Mouse (Mus musculus): ENCODE data around the gene Cdk11b. TPM values are rescaled to one million over a fixed set of nuclear protein-coding genes. Genes with fewer than 3 reads are reported as not detected.
"Not testable (repeated sequence)": the region's sequence is repeated elsewhere in the genome, so short reads cannot be mapped to it uniquely, and the experiment has no call there.

Gene Cdk11b
- polyA plus RNA-seq, 1 experiment, result 40.4 TPM

GRCm38 (mm10) chr4:155611860-155612259 is 12.8 kb upstream of the Cdk11b start:
- peaks cover 7% of the 10 kb centered on the region for H3K79me3 ChIP-seq (ENCODE audit: low read depth)
- no peak overlapping the region for H3ac ChIP-seq (ENCODE audit: control insufficient read depth, insufficient read length, low read depth)
- peaks cover 55% of the 10 kb centered on the region for H3K36me3 ChIP-seq (ENCODE audit: control insufficient read depth, insufficient read depth)
- no peak for TF ChIP-seq MAX (IDR thresholded peaks at IDR 0.05)
- no peak for TF ChIP-seq FOSL1 (IDR thresholded peaks at IDR 0.05; ENCODE audit: insufficient read depth, low read length, poor library complexity, severe bottlenecking)
- no peak for TF ChIP-seq MYOD1 (IDR thresholded peaks at IDR 0.05; ENCODE audit: control insufficient read depth, insufficient read length, low read depth)
- TF ChIP-seq USF1 (IDR thresholded peaks at IDR 0.05; ENCODE audit: low read depth), result no peak
- TF ChIP-seq CEBPB (IDR thresholded peaks at IDR 0.05; ENCODE audit: low read depth), result no peak
- TF ChIP-seq CTCF (IDR thresholded peaks at IDR 0.05; ENCODE audit: control insufficient read depth, insufficient read depth, insufficient read length), result no peak
- TF ChIP-seq MYOG (IDR thresholded peaks at IDR 0.05; ENCODE audit: control insufficient read depth, extremely low read depth, insufficient read length), result no peak
- H3K79me2 ChIP-seq (ENCODE audit: control insufficient read depth, insufficient read depth), result peaks cover 14% of the 10 kb centered on the region
- no peak overlapping the region for H3K4me3 ChIP-seq (ENCODE audit: insufficient read depth, poor library complexity, severe bottlenecking)
- no peaks in the 10 kb centered on the region for H3K27me3 ChIP-seq (ENCODE audit: control insufficient read depth, insufficient read depth, insufficient read length)

- H3K36me3 ChIP-seq (ENCODE audit: control insufficient read depth, insufficient read depth), result peaks cover 69% of the 10 kb centered on the region
- H3K27me3 ChIP-seq (ENCODE audit: control insufficient read depth, insufficient read depth, insufficient read length), result no peaks in the 10 kb centered on the region
- H3K79me3 ChIP-seq (ENCODE audit: low read depth), result no peaks in the 10 kb centered on the region
- no peak overlapping the region for H3ac ChIP-seq (ENCODE audit: control insufficient read depth, insufficient read length, low read depth)
- H3K4me3 ChIP-seq (ENCODE audit: insufficient read depth, poor library complexity, severe bottlenecking), result no peak overlapping the region
- TF ChIP-seq MYOG (IDR thresholded peaks at IDR 0.05; ENCODE audit: control insufficient read depth, extremely low read depth, insufficient read length), result no peak
- H3K79me2 ChIP-seq (ENCODE audit: control insufficient read depth, insufficient read depth), result no peaks in the 10 kb centered on the region
Observed at GRCm38 (mm10) chr4:155613264-155613663, 11.4 kb upstream of the Cdk11b start.

- TF ChIP-seq MYOG (IDR thresholded peaks at IDR 0.05; ENCODE audit: control insufficient read depth, extremely low read depth, insufficient read length), result no peak
- no peak for TF ChIP-seq USF1 (IDR thresholded peaks at IDR 0.05; ENCODE audit: low read depth)
- no peak for TF ChIP-seq MYOD1 (IDR thresholded peaks at IDR 0.05; ENCODE audit: control insufficient read depth, insufficient read length, low read depth)
- TF ChIP-seq FOSL1 (IDR thresholded peaks at IDR 0.05; ENCODE audit: insufficient read depth, low read length, poor library complexity, severe bottlenecking), result no peak
- no peak for TF ChIP-seq MAX (IDR thresholded peaks at IDR 0.05)
- TF ChIP-seq CEBPB (IDR thresholded peaks at IDR 0.05; ENCODE audit: low read depth), result no peak
- TF ChIP-seq CTCF (IDR thresholded peaks at IDR 0.05; ENCODE audit: control insufficient read depth, insufficient read depth, insufficient read length), result no peak
- peaks cover 2% of the 10 kb centered on the region for H3K79me3 ChIP-seq (ENCODE audit: low read depth)
- no peak overlapping the region for H3ac ChIP-seq (ENCODE audit: control insufficient read depth, insufficient read length, low read depth)
- H3K4me3 ChIP-seq (ENCODE audit: insufficient read depth, poor library complexity, severe bottlenecking), result no peak overlapping the region
- H3K27me3 ChIP-seq (ENCODE audit: control insufficient read depth, insufficient read depth, insufficient read length), result no peaks in the 10 kb centered on the region
- H3K79me2 ChIP-seq (ENCODE audit: control insufficient read depth, insufficient read depth), result peaks cover 14% of the 10 kb centered on the region
- H3K36me3 ChIP-seq (ENCODE audit: control insufficient read depth, insufficient read depth), result peaks cover 70% of the 10 kb centered on the region
Observed at GRCm38 (mm10) chr4:155618321-155618720, 6.3 kb upstream of the Cdk11b start.

- H3ac ChIP-seq (ENCODE audit: control insufficient read depth, insufficient read length, low read depth), result no peak overlapping the region
- no peak overlapping the region for H3K4me3 ChIP-seq (ENCODE audit: insufficient read depth, poor library complexity, severe bottlenecking)
- peaks cover 30% of the 10 kb centered on the region for H3K79me2 ChIP-seq (ENCODE audit: control insufficient read depth, insufficient read depth)
- TF ChIP-seq CEBPB (IDR thresholded peaks at IDR 0.05; ENCODE audit: low read depth), result no peak
- TF ChIP-seq USF1 (IDR thresholded peaks at IDR 0.05; ENCODE audit: low read depth), result no peak
- TF ChIP-seq FOSL1 (IDR thresholded peaks at IDR 0.05; ENCODE audit: insufficient read depth, low read length, poor library complexity, severe bottlenecking), result no peak
- no peak for TF ChIP-seq CTCF (IDR thresholded peaks at IDR 0.05; ENCODE audit: control insufficient read depth, insufficient read depth, insufficient read length)
- TF ChIP-seq MYOG (IDR thresholded peaks at IDR 0.05; ENCODE audit: control insufficient read depth, extremely low read depth, insufficient read length), result no peak
- no peak for TF ChIP-seq MAX (IDR thresholded peaks at IDR 0.05)
- no peak for TF ChIP-seq MYOD1 (IDR thresholded peaks at IDR 0.05; ENCODE audit: control insufficient read depth, insufficient read length, low read depth)
- H3K36me3 ChIP-seq (ENCODE audit: control insufficient read depth, insufficient read depth), result peaks cover 73% of the 10 kb centered on the region
- no peaks in the 10 kb centered on the region for H3K27me3 ChIP-seq (ENCODE audit: control insufficient read depth, insufficient read depth, insufficient read length)
- peaks cover 16% of the 10 kb centered on the region for H3K79me3 ChIP-seq (ENCODE audit: low read depth)
Observed at GRCm38 (mm10) chr4:155630267-155630666, 5.6 kb downstream of the Cdk11b start.

GRCm38 (mm10) chr4:155635766-155636499 is 11.3 kb downstream of the Cdk11b start:
- Histone ChIP-seq H3K27me3 (ENCODE audit: control insufficient read depth, insufficient read depth, insufficient read length) (no peaks in the 10 kb centered on the region), H3K36me3 (ENCODE audit: control insufficient read depth, insufficient read depth) (peaks cover 86% of the 10 kb centered on the region), H3ac (ENCODE audit: control insufficient read depth, insufficient read length, low read depth) (no peak overlapping the region), H3K4me3 (ENCODE audit: insufficient read depth, poor library complexity, severe bottlenecking) (no peak overlapping the region), H3K79me3 (ENCODE audit: low read depth) (no peaks in the 10 kb centered on the region), H3K79me2 (ENCODE audit: control insufficient read depth, insufficient read depth) (no peaks in the 10 kb centered on the region)
- TF ChIP-seq USF1 (IDR thresholded peaks at IDR 0.05; ENCODE audit: low read depth) (no peak), MAX (IDR thresholded peaks at IDR 0.05) (no peak), CTCF (IDR thresholded peaks at IDR 0.05; ENCODE audit: control insufficient read depth, insufficient read depth, insufficient read length) (no peak), FOSL1 (IDR thresholded peaks at IDR 0.05; ENCODE audit: insufficient read depth, low read length, poor library complexity, severe bottlenecking) (no peak), MYOD1 (IDR thresholded peaks at IDR 0.05; ENCODE audit: control insufficient read depth, insufficient read length, low read depth) (no peak), MYOG (IDR thresholded peaks at IDR 0.05; ENCODE audit: control insufficient read depth, extremely low read depth, insufficient read length) (no peak), CEBPB (IDR thresholded peaks at IDR 0.05; ENCODE audit: low read depth) (no peak)

GRCm38 (mm10) chr4:155643531-155643930 is 18.9 kb downstream of the Cdk11b start:
- H3K36me3 ChIP-seq (ENCODE audit: control insufficient read depth, insufficient read depth), result peaks cover 83% of the 10 kb centered on the region
- no peaks in the 10 kb centered on the region for H3K79me2 ChIP-seq (ENCODE audit: control insufficient read depth, insufficient read depth)
- H3K27me3 ChIP-seq (ENCODE audit: control insufficient read depth, insufficient read depth, insufficient read length), result no peaks in the 10 kb centered on the region
- no peak overlapping the region for H3ac ChIP-seq (ENCODE audit: control insufficient read depth, insufficient read length, low read depth)
- no peaks in the 10 kb centered on the region for H3K79me3 ChIP-seq (ENCODE audit: low read depth)
- no peak overlapping the region for H3K4me3 ChIP-seq (ENCODE audit: insufficient read depth, poor library complexity, severe bottlenecking)
- TF ChIP-seq MAX (IDR thresholded peaks at IDR 0.05), result no peak
- no peak for TF ChIP-seq CEBPB (IDR thresholded peaks at IDR 0.05; ENCODE audit: low read depth)
- no peak for TF ChIP-seq MYOD1 (IDR thresholded peaks at IDR 0.05; ENCODE audit: control insufficient read depth, insufficient read length, low read depth)
- no peak for TF ChIP-seq CTCF (IDR thresholded peaks at IDR 0.05; ENCODE audit: control insufficient read depth, insufficient read depth, insufficient read length)
- no peak for TF ChIP-seq USF1 (IDR thresholded peaks at IDR 0.05; ENCODE audit: low read depth)
- no peak for TF ChIP-seq MYOG (IDR thresholded peaks at IDR 0.05; ENCODE audit: control insufficient read depth, extremely low read depth, insufficient read length)
- TF ChIP-seq FOSL1 (IDR thresholded peaks at IDR 0.05; ENCODE audit: insufficient read depth, low read length, poor library complexity, severe bottlenecking), result no peak

GRCm38 (mm10) chr4:155645308-155645707 is 20.7 kb downstream of the Cdk11b start, which contains the start of gene Gm10563:
Gene Gm10563, minus strand, starts transcription at chr4:155645408.
- peaks cover 88% of the 10 kb centered on the region for H3K36me3 ChIP-seq (ENCODE audit: control insufficient read depth, insufficient read depth)
- not testable (repeated sequence) for H3K27me3 ChIP-seq (ENCODE audit: control insufficient read depth, insufficient read depth, insufficient read length); H3K4me3 ChIP-seq (ENCODE audit: insufficient read depth, poor library complexity, severe bottlenecking); H3K79me2 ChIP-seq (ENCODE audit: control insufficient read depth, insufficient read depth); H3ac ChIP-seq (ENCODE audit: control insufficient read depth, insufficient read length, low read depth); H3K79me3 ChIP-seq (ENCODE audit: low read depth)
